Mouse (Mus musculus) embryonic stem cell, embryonic (primary cell): ENCODE measurements around the gene 4933430I17Rik.

ENCODE experiments used
- CTCF ChIA-PET, 4 experiments: fragments of 300-600 bp in 2 of 4; fragments of 350-600 bp in 2 of 4; sonication (Branson Sonifier 250); formaldehyde crosslinking; loops; one replicate each; lab custom pipeline; 2022; ENCODE audit warnings: inconsistent platforms in 2 of 4; lab: Charles Lee
- POLR2A ChIA-PET, 4 experiments: fragments of 300-600 bp in 2 of 4; fragments of 350-600 bp in 2 of 4; sonication (Branson Sonifier 250); formaldehyde crosslinking; loops; one replicate each; lab custom pipeline; 2022; ENCODE audit warnings: antibody characterized with exemption in 4 of 4, inconsistent platforms in 1 of 4; lab: Charles Lee

Gene 4933430I17Rik

DNA sequence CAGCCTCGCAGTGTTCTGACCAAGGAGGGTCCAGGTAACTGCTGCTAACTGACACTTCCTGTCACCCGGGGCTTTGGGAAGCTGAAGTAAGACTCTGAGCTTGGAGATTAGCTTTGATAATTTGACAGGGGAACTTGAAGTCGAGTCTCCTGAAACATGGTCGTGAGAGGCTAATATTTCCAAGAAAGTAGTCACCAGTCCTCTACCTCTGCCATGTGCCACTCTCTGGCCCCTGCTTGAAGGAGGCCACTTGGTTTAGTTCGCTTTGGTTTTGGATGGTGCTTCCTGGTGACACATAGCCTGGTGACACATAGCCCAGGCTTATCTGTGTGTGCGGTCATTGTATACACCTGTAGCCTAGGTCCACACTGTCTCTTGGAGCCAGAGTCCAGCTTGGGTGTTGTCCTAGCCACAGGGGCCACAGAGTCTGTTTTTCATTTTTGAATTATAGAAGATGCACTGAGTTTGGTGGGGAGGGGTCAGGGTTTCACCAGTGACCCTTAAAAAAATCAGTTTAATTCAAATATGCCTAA is 34.7 kb downstream of the 4933430I17Rik start, which contains the start of gene Rgs3:
TSS of gene Rgs3 (plus strand) at position 51 of the 533 bp plus-strand sequence.
- CTCF ChIA-PET, result interaction anchor here in 3 of 4 experiments (0.6 to 7.5 kb wide), 4 partner anchors 100 to 202 kb away, joined by 3 to 69 read pairs (median 32); no protein-coding TSS in a partner anchor
- POLR2A ChIA-PET, result no interaction called here

DNA sequence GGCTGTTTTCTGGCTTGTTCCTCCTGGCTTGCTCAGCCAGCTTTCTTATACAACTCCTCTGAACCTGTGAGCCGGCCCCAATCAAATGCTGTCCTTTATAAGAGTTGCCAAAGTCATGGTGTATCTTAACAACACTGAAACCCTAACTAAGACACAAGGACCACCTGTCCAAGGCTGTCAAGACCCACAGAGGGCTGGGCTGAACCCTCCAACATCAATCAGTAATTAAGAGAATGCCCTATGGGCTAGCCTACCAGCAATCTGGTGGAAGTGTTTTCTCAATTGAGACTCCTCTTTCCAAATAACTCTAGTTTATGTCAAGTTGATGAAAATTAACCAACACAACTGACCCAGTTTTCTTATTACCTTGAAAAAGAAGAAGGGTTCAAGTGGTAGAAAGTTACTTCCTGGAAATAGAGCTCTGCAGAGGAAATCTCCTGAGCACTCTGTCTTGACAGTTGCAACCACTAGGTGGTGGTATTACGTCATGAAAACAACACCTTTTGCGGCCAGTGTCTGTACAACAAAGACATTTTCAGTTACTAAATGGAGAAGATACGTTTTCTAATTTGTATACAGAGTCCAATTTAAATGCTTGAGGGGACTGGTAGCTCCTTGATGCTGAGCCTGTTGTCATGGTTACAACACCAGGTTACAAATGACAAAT is 35.9 kb downstream of the 4933430I17Rik start:
- POLR2A ChIA-PET, result interaction anchor here in 1 of 4 experiments (1.0 kb wide), 1 partner anchor 136 kb away, joined by 4 read pairs; no protein-coding TSS in a partner anchor
- CTCF ChIA-PET, result interaction anchor here (0.6 to 7.5 kb wide), 26 partner anchors 11 to 219 kb away, joined by 3 to 69 read pairs (median 4); no protein-coding TSS in a partner anchor

DNA sequence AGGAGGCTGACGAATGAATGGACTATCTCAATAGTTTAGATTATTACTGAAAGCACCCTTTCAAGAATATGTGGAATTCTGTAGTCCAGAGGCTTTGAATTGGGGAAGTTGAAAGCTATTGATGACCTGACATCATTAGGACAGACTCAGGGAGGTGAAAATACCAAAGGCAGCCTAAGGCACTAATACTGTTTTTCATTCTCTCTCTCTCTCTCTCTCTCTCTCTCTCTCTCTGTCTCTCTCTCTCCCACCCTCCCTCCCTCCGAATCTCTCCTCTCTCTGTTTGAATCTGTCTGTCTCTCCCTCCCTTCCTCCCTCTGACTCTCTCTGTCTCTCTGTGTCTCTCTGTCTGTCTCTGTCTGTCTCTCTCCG is 36.4 kb downstream of the 4933430I17Rik start:
- CTCF ChIA-PET, result interaction anchor here (0.7 to 7.5 kb wide), 19 partner anchors 10 to 219 kb away, joined by 3 to 69 read pairs (median 6); no protein-coding TSS in a partner anchor
- POLR2A ChIA-PET, result interaction anchor here in 1 of 4 experiments (1.0 kb wide), 1 partner anchor 136 kb away, joined by 4 read pairs; no protein-coding TSS in a partner anchor

DNA sequence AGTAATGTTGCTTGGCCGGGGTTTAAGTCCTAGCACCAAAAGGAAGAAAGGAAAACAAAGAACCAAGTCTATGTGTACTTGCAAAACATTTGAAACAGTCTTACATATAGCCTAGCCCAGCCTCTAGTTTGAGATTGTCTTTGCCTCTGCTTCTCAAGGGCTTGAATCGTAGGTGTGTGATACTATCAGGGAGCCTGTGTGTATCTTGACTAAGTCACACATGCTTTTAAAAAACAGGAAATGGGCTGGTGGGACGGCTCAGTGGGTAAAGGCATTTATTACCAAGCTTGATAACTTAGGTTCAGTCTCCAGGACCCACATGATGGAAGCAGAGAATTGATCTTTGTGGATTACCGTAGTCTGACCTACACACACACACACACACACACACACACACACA is 36.8 kb downstream of the 4933430I17Rik start:
- POLR2A ChIA-PET, result no interaction called here
- CTCF ChIA-PET, result interaction anchor here (0.6 to 7.5 kb wide), 12 partner anchors 21 to 475 kb away, joined by 3 to 69 read pairs (median 10); no protein-coding TSS in a partner anchor

DNA sequence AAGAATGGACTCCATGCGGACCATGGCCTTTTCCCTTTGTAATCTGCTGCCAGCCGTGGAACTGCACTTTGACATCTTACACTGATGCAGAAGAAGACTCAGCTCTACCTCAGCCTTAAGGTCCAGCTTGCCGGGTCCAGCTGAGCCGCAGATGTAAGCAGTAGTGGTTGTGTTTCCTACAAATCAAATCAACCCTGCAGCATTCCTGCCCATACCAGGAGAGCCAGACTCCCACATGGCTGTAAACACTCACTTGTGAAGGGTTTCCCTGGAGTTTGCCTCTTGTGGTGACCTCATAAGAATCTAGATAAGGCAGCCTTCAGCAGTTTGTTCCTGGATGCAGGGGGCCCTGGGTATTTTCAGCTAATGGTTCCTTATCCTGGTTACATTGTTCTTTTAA is 41.4 kb downstream of the 4933430I17Rik start:
- CTCF ChIA-PET, result interaction anchor here in 1 of 4 experiments (7.5 kb wide), 1 partner anchor 129 kb away, joined by 69 read pairs; no protein-coding TSS in a partner anchor
- POLR2A ChIA-PET, result interaction anchor here in 2 of 4 experiments (0.7 to 1.7 kb wide), 3 partner anchors 14 to 18 kb away, joined by 3 to 5 read pairs (median 3); no protein-coding TSS in a partner anchor

DNA sequence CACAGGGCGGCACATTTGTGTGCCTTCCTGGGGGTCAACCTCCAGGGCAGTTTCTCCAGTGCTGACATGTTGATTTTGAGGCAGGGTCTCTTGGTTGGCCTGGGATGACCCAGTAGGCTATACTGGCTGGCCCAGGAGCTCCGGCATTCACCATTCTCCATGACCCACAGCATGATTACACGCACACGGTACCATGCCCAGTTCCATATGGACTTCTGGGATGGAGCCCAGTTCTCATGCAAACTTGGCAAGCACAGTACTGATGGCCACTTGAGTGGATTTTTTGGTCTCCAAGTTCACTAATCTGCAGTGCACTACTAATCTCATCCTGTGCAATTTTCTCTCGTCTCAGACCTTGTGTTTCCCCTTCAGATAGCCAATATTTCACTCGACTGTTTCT is 42.5 kb downstream of the 4933430I17Rik start:
- POLR2A ChIA-PET, result interaction anchor here in 1 of 4 experiments (1.7 kb wide), 1 partner anchor 15 kb away, joined by 5 read pairs; no protein-coding TSS in a partner anchor
- CTCF ChIA-PET, result no interaction called here

DNA sequence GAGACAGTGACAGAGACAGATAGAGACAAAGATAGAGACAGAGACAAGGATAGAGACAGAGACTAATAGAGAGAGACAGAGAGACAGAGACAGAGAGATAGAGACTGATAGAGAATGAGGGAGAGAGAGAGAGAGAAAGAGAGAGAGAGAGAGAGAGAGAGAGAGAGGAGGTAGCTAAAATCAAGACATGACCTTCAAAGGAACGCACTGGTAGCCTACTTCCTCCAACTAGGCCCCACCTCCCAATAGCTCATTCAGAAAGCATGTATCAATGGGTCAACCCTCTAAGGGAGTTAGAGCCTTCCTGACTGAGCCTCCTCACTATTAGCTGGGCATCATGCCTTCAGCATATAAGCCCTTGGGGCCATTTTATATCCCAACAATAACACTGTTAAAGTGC is 43.2 kb downstream of the 4933430I17Rik start:
- CTCF ChIA-PET, result interaction anchor here in 1 of 4 experiments (0.6 kb wide), 1 partner anchor 290 kb away, joined by 3 read pairs; no protein-coding TSS in a partner anchor
- POLR2A ChIA-PET, result interaction anchor here in 1 of 4 experiments (0.9 kb wide), 1 partner anchor 19 kb away, joined by 3 read pairs; no protein-coding TSS in a partner anchor

DNA sequence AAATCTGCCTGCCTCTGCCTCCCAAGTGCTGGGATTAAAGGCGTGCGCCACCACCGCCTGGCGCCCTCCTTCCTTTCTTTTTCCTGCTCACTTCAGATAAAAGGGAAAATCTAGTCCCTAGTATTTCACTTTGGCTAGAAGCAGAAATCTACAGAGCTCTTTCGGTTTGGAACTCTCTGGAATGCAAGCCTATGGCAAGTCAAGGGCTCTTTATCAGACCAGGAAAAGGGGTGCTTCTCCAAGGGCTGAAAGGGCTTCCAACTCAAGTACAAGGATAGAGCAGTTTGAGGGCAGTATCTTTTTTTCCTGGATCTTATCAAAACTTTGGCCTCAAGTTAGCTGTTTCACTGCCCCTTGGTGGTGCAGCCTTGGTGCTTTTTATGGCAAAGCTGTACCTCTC is 44.4 kb downstream of the 4933430I17Rik start:
- ChIA-PET POLR2A (interaction anchor here in 1 of 4 experiments (0.6 to 1.0 kb wide), 2 partner anchors 13 to 126 kb away, joined by 4 to 5 read pairs; no protein-coding TSS in a partner anchor), CTCF (interaction anchor here in 1 of 4 experiments (1.1 kb wide), 1 partner anchor 124 kb away, joined by 3 read pairs; no protein-coding TSS in a partner anchor)

DNA sequence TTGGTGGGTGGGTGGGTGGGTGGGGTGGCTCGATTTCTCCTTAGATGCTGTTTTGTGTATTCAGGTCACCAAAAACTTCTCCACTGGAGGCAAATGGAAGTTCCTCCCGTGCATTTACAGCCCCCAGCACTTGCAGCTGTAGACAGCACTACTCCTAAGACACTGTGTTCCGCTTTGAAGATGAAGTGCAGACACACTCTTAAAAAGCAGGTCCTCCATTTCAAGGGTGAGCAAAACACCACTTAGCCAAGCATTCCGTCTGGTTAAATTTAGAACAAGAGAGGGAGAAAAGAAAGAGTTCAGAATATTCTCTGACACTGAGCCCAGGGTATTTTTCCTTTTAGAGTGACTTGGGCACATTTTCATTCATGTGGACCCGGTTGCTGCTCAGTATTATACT is 44.9 kb downstream of the 4933430I17Rik start:
- ChIA-PET POLR2A (interaction anchor here in 1 of 4 experiments (0.6 to 1.0 kb wide), 2 partner anchors 13 to 125 kb away, joined by 4 to 5 read pairs; no protein-coding TSS in a partner anchor), CTCF (no interaction called here)

DNA sequence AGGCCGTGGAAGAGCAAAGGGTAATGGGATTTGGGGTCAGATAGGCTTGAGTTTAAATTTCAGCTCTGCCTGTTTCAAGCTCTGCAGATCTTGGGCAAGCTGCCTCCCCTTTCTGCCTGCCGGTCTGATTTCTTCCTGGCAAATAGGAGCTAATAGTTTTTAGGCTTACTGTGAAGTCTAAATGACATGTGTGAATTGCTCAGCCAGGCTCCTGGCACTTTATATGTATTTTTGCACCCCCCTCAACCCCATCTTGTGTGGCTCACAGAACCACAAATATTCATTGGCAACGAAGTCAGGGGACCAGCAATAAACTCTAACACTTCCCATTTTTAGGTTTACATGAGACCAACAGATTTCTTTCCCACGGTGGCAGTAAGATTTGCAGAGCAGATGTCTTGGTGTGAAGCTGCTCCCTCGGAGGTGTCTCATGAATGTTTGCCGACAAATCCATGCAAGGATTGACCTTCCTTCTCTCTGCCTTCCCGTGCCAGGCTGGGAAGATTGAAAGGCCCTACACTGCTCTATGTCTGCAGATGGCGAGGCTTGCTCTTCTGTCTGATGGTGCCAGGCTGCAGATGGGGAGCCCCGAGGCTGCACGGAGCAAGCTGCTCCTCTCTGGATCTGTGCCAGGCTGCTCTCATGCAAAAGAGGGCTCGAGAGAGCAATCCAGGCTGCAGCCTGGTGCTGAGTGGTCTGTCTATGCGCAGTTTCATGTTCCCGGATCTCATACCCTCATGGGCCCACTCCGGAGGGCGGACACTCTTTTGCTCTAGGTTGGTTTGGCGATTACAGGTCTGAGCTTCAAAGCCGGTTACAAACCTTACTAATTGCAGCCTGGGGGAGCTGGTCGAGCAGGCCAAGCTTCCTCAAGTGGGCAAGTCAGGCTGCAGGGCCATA is 57.4 kb downstream of the 4933430I17Rik start:
- POLR2A ChIA-PET, result interaction anchor here in 3 of 4 experiments (0.6 to 3.9 kb wide), 47 partner anchors 10 to 870 kb away, joined by 3 to 28 read pairs (median 5); partner anchors contain the start of genes 4933430I17Rik (in 1 of the 3), Alad (in 1 of the 3), Cdc26 (in 1 of the 3) and Fkbp15 (in 1 of the 3)
- CTCF ChIA-PET, result interaction anchor here in 3 of 4 experiments (0.6 to 2.0 kb wide), 13 partner anchors 11 to 317 kb away, joined by 3 to 8 read pairs (median 4); no protein-coding TSS in a partner anchor

DNA sequence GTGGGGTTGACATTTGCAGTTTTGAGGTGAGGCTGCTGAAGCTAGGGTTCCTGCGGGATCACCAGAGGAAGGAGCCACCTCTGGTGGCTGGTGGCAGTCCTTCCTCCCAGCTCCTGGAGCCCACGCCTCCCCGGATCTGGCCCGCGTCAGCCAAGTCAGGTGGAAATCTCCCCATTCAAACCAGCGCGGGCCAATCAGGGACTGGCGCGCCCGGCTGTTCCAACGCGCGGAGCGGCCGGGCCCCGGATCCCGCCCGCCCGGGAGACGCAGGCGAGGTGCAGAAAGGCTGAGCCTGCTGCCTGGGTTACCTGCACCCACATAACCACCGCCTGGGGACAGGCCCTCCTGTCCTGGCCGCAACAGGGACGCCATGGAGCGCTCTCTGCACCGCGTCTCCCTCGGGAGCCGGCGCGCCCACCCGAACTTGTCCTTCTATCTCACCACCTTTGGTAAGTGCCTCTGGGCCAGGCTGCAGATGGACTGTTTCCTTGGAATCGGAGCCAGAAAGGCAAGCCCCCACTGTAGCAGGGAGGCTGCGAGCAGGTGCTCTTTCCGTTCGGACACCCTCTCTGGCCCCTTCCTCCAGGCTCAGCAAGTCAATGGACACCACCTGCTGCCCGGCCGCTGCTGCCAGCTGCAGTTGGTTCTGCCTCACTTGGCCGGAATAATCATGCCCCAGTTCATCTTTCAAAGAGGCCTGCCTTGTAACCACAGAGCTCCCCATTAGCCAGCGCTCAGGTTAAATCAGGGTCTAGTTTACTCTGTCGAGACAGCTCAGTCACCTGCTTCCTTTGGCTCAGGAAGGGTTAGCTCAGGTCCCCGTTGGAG is 58.3 kb downstream of the 4933430I17Rik start:
- CTCF ChIA-PET, result interaction anchor here in 3 of 4 experiments (0.6 to 2.0 kb wide), 13 partner anchors 10 to 318 kb away, joined by 3 to 8 read pairs (median 4); no protein-coding TSS in a partner anchor

DNA sequence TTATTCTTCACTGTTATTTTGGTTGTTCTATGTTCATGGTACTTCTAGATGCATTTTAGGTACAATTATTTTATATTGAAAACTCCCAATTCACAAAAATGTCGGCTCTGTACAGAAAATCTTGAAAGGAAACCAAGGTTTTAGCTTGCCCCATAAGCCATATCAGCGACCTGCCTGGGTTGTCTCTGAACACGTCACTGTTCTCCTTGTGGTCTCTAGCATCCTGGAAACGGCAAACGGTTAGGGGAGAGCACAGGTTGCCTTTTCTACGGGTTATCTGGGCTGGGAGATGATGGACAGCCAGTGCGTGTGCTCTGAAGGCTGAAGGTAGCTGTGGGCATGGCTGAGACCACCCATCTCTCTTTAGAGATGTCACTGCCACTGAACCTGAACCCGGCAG is 61.9 kb downstream of the 4933430I17Rik start:
- POLR2A ChIA-PET, result interaction anchor here in 2 of 4 experiments (0.6 to 1.2 kb wide), 3 partner anchors 16 to 40 kb away, joined by 3 read pairs; no protein-coding TSS in a partner anchor

More for the DNA sequence above, 58.3 kb downstream of the 4933430I17Rik start:
- POLR2A ChIA-PET, result interaction anchor here in 3 of 4 experiments (0.6 to 3.9 kb wide), 64 partner anchors 9 to 869 kb away, joined by 3 to 28 read pairs (median 4); partner anchors contain the start of genes 4933430I17Rik (in 2 of the 3), Cdc26 (in 2 of the 3), Pole3 (in 2 of the 3) and Alad (in 1 of the 3)

DNA sequence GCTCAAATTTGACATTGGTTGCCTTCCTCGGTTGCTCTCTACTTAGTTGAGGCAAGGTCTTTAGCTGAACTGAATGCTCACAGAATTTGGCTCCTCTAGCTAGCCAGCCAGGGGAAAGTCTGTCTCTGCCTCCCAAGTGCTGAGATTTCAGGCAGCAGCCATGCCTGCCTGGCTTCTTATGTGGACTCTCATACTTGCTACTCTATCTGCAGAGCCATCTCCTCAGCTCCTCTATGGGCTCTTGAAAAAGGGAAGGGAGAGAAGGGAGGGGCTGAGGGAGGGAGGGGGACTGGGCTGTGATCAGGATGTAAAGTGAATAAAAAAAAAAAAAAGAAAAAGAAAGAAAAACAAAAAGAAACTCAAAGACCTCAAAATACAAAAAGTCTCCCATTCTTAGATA is 65.7 kb downstream of the 4933430I17Rik start:
- CTCF ChIA-PET, result no interaction called here
- POLR2A ChIA-PET, result interaction anchor here in 2 of 4 experiments (0.7 kb wide), 2 partner anchors 171 to 398 kb away, joined by 3 to 6 read pairs; no protein-coding TSS in a partner anchor

More for the DNA sequence above, 61.9 kb downstream of the 4933430I17Rik start:
- CTCF ChIA-PET, result interaction anchor here in 1 of 4 experiments (0.6 kb wide), 1 partner anchor 41 kb away, joined by 4 read pairs; no protein-coding TSS in a partner anchor

DNA sequence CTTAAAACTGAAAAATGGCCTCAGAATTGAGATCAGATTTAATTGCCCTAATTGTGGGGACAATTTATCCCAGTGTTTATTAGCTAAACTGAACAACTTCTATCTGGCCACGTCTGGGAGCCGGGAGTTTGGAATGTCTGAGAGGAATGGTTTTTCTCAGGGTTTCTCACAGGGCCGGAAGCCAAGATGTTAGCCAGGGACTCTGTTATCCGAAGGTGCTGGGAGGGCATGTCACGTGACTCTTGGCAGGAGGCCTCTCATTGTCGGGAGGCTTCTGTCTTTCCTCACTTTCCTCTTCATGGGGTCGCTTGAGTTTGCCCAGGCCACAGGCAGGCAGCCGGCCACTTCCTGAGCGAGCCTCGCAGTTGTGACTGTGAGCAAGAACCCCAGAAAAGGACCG is 66.2 kb downstream of the 4933430I17Rik start:
- CTCF ChIA-PET, result no interaction called here

DNA sequence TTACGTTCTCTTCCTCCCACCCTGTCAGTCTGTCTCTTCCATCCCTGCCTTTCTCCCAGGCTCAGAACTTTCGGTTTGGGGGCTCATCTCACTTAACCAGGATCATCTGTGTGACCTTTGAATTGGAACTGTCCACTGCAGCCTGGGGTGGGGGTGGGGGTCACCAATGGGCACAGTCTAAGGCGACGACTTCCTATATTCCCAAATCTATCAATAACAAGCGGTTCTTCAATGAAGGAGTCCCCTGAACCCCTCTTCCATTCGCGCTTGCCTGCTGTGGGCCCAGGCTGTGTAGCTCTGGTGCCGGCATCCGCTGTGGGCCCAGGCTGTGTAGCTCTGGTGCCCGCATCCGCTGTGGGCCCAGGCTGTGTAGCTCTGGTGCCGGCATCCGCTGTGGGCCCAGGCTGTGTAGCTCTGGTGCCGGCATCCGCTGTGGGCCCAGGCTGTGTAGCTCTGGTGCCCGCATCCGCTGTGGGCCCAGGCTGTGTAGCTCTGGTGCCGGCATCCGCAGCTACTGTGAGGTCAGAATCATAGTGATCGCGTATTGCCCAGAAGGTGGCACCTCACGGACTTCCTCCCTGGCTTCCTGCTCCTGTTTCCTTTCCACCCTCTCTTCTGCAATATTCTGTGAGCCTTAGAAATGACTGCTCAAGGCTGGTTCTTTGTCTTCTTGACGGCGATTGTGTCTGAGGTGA is 68.5 kb downstream of the 4933430I17Rik start:
- CTCF ChIA-PET, result interaction anchor here in 2 of 4 experiments (0.6 to 1.0 kb wide), 5 partner anchors 10 to 104 kb away, joined by 3 to 4 read pairs (median 3); no protein-coding TSS in a partner anchor
- POLR2A ChIA-PET, result interaction anchor here in 2 of 4 experiments (0.7 to 2.3 kb wide), 5 partner anchors 9 to 224 kb away, joined by 3 to 13 read pairs (median 3); no protein-coding TSS in a partner anchor

More for the DNA sequence above, 66.2 kb downstream of the 4933430I17Rik start:
- POLR2A ChIA-PET, result interaction anchor here in 2 of 4 experiments (0.7 kb wide), 2 partner anchors 170 to 397 kb away, joined by 3 to 6 read pairs; no protein-coding TSS in a partner anchor
